Mouse (Mus musculus): ENCODE measurements around the gene Rsg1.

GRCm38 (mm10) chr4:141265979-141266637, 52.4 kb downstream of the Rsg1 start:
- TF ChIP-seq CTCF (IDR thresholded peaks at IDR 0.05; ENCODE audit: borderline replicate concordance, insufficient read depth, low read length): no peak
- no peak for TF ChIP-seq POLR2A (IDR thresholded peaks at IDR 0.05; ENCODE audit: low read depth, low read length)
